Mouse (Mus musculus) midbrain, embryonic 15.5 days (tissue): ENCODE measurements at regions not wholly inside any gene's neighbourhood (a gene's known extent, or its start where the extent isn't known, plus 50 kb on each side); places are given as distances from the start of the nearest gene placed in this dataset.

ENCODE experiments used
- ATAC-seq: fragments of 200-750 bp; cut with Nextera tagmentation; replicated peaks from 2 replicates; pipeline ENCODE4 v1.8.0; 2017; ENCODE audit warnings: moderate TSS enrichment
- H3K27ac ChIP-seq: fragments of 300-500 bp; sonication (generic); 2 replicates; pipeline ENCODE4 v1.5.1; 2015; ENCODE audit warnings: mild to moderate bottlenecking, inconsistent platforms
- H3K27me3 ChIP-seq: fragments of 300-500 bp; sonication (generic); replicated peaks from 2 replicates; pipeline ENCODE4 v1.6.1; 2015; ENCODE audit warnings: inconsistent platforms
- H3K36me3 ChIP-seq: fragments of 300-500 bp; sonication (generic); replicated peaks from 2 replicates; pipeline ENCODE4 v1.6.1; 2015; ENCODE audit warnings: inconsistent platforms
- H3K4me1 ChIP-seq: fragments of 300-500 bp; sonication (generic); 2 replicates; pipeline ENCODE4 v1.6.1; 2015; ENCODE audit warnings: inconsistent platforms
- H3K4me2 ChIP-seq: fragments of 300-500 bp; sonication (generic); 2 replicates; pipeline ENCODE4 v1.6.1; 2015; ENCODE audit warnings: inconsistent platforms, mild to moderate bottlenecking, moderate library complexity
- H3K4me3 ChIP-seq: fragments of 300-500 bp; sonication (generic); 2 replicates; pipeline ENCODE4 v1.5.1; 2015; ENCODE audit warnings: mild to moderate bottlenecking, inconsistent platforms
- H3K9ac ChIP-seq: fragments of 300-500 bp; sonication (generic); 2 replicates; pipeline ENCODE4 v1.6.1; 2015; ENCODE audit warnings: mild to moderate bottlenecking, inconsistent platforms
- H3K9me3 ChIP-seq: fragments of 300-500 bp; sonication (generic); 2 replicates; pipeline ENCODE4 v1.6.1; 2016; ENCODE audit warnings: inconsistent platforms
- WGBS: fragments of 180-500 bp; shearing (Covaris S2); methylation state at CpG from one replicate; pipeline ENCODE4 v1.1.7; 2015; ENCODE audit warnings: mixed read lengths; 5-methylcytosine and 5-hydroxymethylcytosine counted together

GRCm38 (mm10) chr16:5570619-5571018, 314.5 kb upstream of the Rbfox1 start:
- H3K4me2 ChIP-seq: no peak overlapping the region
- 89% methylated on average over 4 of the region's 4 CpGs for WGBS
- no peak overlapping the region for H3K27ac ChIP-seq
- H3K4me1 ChIP-seq: peaks cover 12% of the 10 kb centered on the region
- H3K27me3 ChIP-seq: no peaks in the 10 kb centered on the region
- no peak for ATAC-seq
- no peak overlapping the region for H3K4me3 ChIP-seq
- no peak overlapping the region for H3K9ac ChIP-seq
- no peaks in the 10 kb centered on the region for H3K9me3 ChIP-seq
- no peaks in the 10 kb centered on the region for H3K36me3 ChIP-seq

- peaks cover 12% of the 10 kb centered on the region for H3K4me1 ChIP-seq
- 29% methylated on average over 10 of the region's 10 CpGs for WGBS
- peak overlapping the region; percentile 62 for H3K27ac ChIP-seq
- H3K27me3 ChIP-seq: no peaks in the 10 kb centered on the region
- no peak overlapping the region for H3K4me2 ChIP-seq
- H3K9me3 ChIP-seq: no peaks in the 10 kb centered on the region
- ATAC-seq: peak; percentile 30; the same call in 1 of the 2 replicates
- H3K4me3 ChIP-seq: no peak overlapping the region
- no peaks in the 10 kb centered on the region for H3K36me3 ChIP-seq
- no peak overlapping the region for H3K9ac ChIP-seq
These were observed 313.3 kb upstream of the Eef2kmt start for GRCm38 (mm10) chr16:5569101-5569500.

GRCm38 (mm10) chr16:5549026-5549425, 293.2 kb upstream of the Eef2kmt start:
- Histone ChIP-seq H3K27me3 (no peaks in the 10 kb centered on the region), H3K36me3 (no peaks in the 10 kb centered on the region), H3K9ac (no peak overlapping the region), H3K4me1 (0 out of 2 replicates have a peak, but pooled peaks cover 2% of the 10 kb centered on the region), H3K9me3 (no peaks in the 10 kb centered on the region), H3K4me3 (no peak overlapping the region), H3K4me2 (no peak overlapping the region), H3K27ac (no peak overlapping the region)
- ATAC-seq: no peak
- WGBS: 50% methylated on average over 6 of the region's 6 CpGs

GRCm38 (mm10) chr16:5548602-5549001, 292.8 kb upstream of the Eef2kmt start:
- H3K9ac ChIP-seq: no peak overlapping the region
- H3K4me1 ChIP-seq: 0 out of 2 replicates have a peak, but pooled peaks cover 2% of the 10 kb centered on the region
- ATAC-seq: no peak
- H3K9me3 ChIP-seq: no peaks in the 10 kb centered on the region
- 64% methylated on average over 3 of the region's 3 CpGs for WGBS
- no peaks in the 10 kb centered on the region for H3K27me3 ChIP-seq
- no peaks in the 10 kb centered on the region for H3K36me3 ChIP-seq
- H3K4me3 ChIP-seq: no peak overlapping the region
- no peak overlapping the region for H3K4me2 ChIP-seq
- H3K27ac ChIP-seq: no peak overlapping the region

GRCm38 (mm10) chr16:5546808-5547207, 291.0 kb upstream of the Eef2kmt start:
- no peak for ATAC-seq
- H3K9me3 ChIP-seq: no peaks in the 10 kb centered on the region
- H3K27me3 ChIP-seq: no peaks in the 10 kb centered on the region
- H3K4me3 ChIP-seq: no peak overlapping the region
- no peak overlapping the region for H3K4me2 ChIP-seq
- 0 out of 2 replicates have a peak, but pooled peaks cover 2% of the 10 kb centered on the region for H3K4me1 ChIP-seq
- H3K36me3 ChIP-seq: no peaks in the 10 kb centered on the region
- 52% methylated on average over 4 of the region's 4 CpGs for WGBS
- no peak overlapping the region for H3K27ac ChIP-seq
- H3K9ac ChIP-seq: no peak overlapping the region

- Histone ChIP-seq H3K27ac (no peak overlapping the region), H3K9me3 (no peaks in the 10 kb centered on the region), H3K36me3 (no peaks in the 10 kb centered on the region), H3K4me3 (no peak overlapping the region), H3K4me2 (no peak overlapping the region), H3K9ac (no peak overlapping the region), H3K27me3 (no peaks in the 10 kb centered on the region), H3K4me1 (0 out of 2 replicates have a peak, but pooled peaks cover 2% of the 10 kb centered on the region)
- peak; percentile 50; the same call in 1 of the 2 replicates for ATAC-seq
- 38% methylated on average over 8 of the region's 8 CpGs for WGBS
These were observed 290.0 kb upstream of the Eef2kmt start for GRCm38 (mm10) chr16:5545801-5546200.

GRCm38 (mm10) chr16:5544436-5544835, 288.7 kb upstream of the Eef2kmt start:
- Histone ChIP-seq H3K9me3 (no peaks in the 10 kb centered on the region), H3K27me3 (no peaks in the 10 kb centered on the region), H3K4me1 (0 out of 2 replicates have a peak, but pooled peaks cover 2% of the 10 kb centered on the region), H3K27ac (no peak overlapping the region), H3K4me2 (no peak overlapping the region), H3K36me3 (no peaks in the 10 kb centered on the region), H3K9ac (no peak overlapping the region), H3K4me3 (no peak overlapping the region)
- no peak for ATAC-seq
- WGBS: 62% methylated on average over 2 of the region's 2 CpGs

GRCm38 (mm10) chr16:5538836-5539510, 283.2 kb upstream of the Eef2kmt start:
- H3K27me3 ChIP-seq: 0 out of 2 replicates have a peak, but pooled peaks cover 3% of the 10 kb centered on the region
- H3K9me3 ChIP-seq: no peaks in the 10 kb centered on the region

GRCm38 (mm10) chr16:5537286-5538204, 281.8 kb upstream of the Eef2kmt start:
- 0 out of 2 replicates have a peak, but pooled peaks cover 3% of the 10 kb centered on the region for H3K27me3 ChIP-seq
- H3K9ac ChIP-seq: no peak overlapping the region
- H3K4me1 ChIP-seq: peaks cover 37% of the 10 kb centered on the region
- H3K4me3 ChIP-seq: no peak overlapping the region
- H3K9me3 ChIP-seq: no peaks in the 10 kb centered on the region
- no peak overlapping the region for H3K4me2 ChIP-seq
- ATAC-seq: 0 out of 2 replicates have a peak, but pooled peaks have one; percentile 6
- no peaks in the 10 kb centered on the region for H3K36me3 ChIP-seq
- H3K27ac ChIP-seq: peak overlapping the region; percentile 63; the same call in 1 of the 2 replicates
- WGBS: 50% methylated on average over 11 of the region's 11 CpGs

More at GRCm38 (mm10) chr16:5538836-5539510, 283.2 kb upstream of the Eef2kmt start:
- H3K4me3 ChIP-seq: no peak overlapping the region
- peaks cover 37% of the 10 kb centered on the region for H3K4me1 ChIP-seq
- no peak overlapping the region for H3K9ac ChIP-seq
- no peak overlapping the region for H3K4me2 ChIP-seq
- H3K36me3 ChIP-seq: no peaks in the 10 kb centered on the region
- no peak overlapping the region for H3K27ac ChIP-seq
- ATAC-seq: no peak
- WGBS: 49% methylated on average over 10 of the region's 10 CpGs

GRCm38 (mm10) chr16:5536515-5536972, 280.8 kb upstream of the Eef2kmt start:
- peaks cover 37% of the 10 kb centered on the region for H3K4me1 ChIP-seq
- peak; percentile 57 for ATAC-seq
- H3K4me2 ChIP-seq: peak overlapping the region; percentile 35
- WGBS: 8% methylated on average over 14 of the region's 14 CpGs
- peak overlapping the region; percentile 63 for H3K27ac ChIP-seq
- H3K4me3 ChIP-seq: no peak overlapping the region
- H3K36me3 ChIP-seq: no peaks in the 10 kb centered on the region
- no peaks in the 10 kb centered on the region for H3K9me3 ChIP-seq
- peak overlapping the region; percentile 25 for H3K9ac ChIP-seq
- H3K27me3 ChIP-seq: 0 out of 2 replicates have a peak, but pooled peaks cover 3% of the 10 kb centered on the region

- Histone ChIP-seq H3K4me1 (peaks cover 37% of the 10 kb centered on the region), H3K9ac (no peak overlapping the region), H3K36me3 (no peaks in the 10 kb centered on the region), H3K27ac (no peak overlapping the region), H3K4me2 (no peak overlapping the region), H3K27me3 (0 out of 2 replicates have a peak, but pooled peaks cover 3% of the 10 kb centered on the region), H3K4me3 (no peak overlapping the region), H3K9me3 (no peaks in the 10 kb centered on the region)
- WGBS: 51% methylated on average over 8 of the region's 8 CpGs
- ATAC-seq: 0 out of 2 replicates have a peak, but pooled peaks have one; percentile 2
These were observed 279.6 kb upstream of the Eef2kmt start for GRCm38 (mm10) chr16:5535414-5535813.

GRCm38 (mm10) chr16:5534862-5535261, 279.1 kb upstream of the Eef2kmt start:
- 40% methylated on average over 5 of the region's 5 CpGs for WGBS

More at GRCm38 (mm10) chr16:5534862-5535261, 279.1 kb upstream of the Eef2kmt start:
- Histone ChIP-seq H3K9ac (no peak overlapping the region), H3K27me3 (0 out of 2 replicates have a peak, but pooled peaks cover 3% of the 10 kb centered on the region), H3K4me1 (peaks cover 37% of the 10 kb centered on the region), H3K4me2 (no peak overlapping the region), H3K27ac (no peak overlapping the region), H3K9me3 (no peaks in the 10 kb centered on the region), H3K4me3 (no peak overlapping the region), H3K36me3 (no peaks in the 10 kb centered on the region)
- no peak for ATAC-seq
